Mouse (Mus musculus) ovary, postnatal 36 days (tissue): ENCODE measurements around the gene Tns1.
A peak's percentile ranks its signal among the peaks of the same experiment; 100 is the strongest.

Source experiments
- DNase-seq: peaks from one replicate; pipeline ENCODE4 v3.0.0; 2022; ENCODE audit warnings: low spot score, mixed read lengths

The Tns1 gene

GRCm38 (mm10) chr1:73955259-73955842, 168.9 kb downstream of the Tns1 start:
- DNase-seq: no peak

GRCm38 (mm10) chr1:73954614-73955013, 169.6 kb downstream of the Tns1 start:
- DNase-seq: no peak

- DNase-seq: no peak
Measured at GRCm38 (mm10) chr1:73954015-73954408, 170.2 kb downstream of the Tns1 start.

GRCm38 (mm10) chr1:73953317-73954014, 170.8 kb downstream of the Tns1 start:
- no peak for DNase-seq

- no peak for DNase-seq
Measured at GRCm38 (mm10) chr1:73952598-73952997, 171.7 kb downstream of the Tns1 start.

GRCm38 (mm10) chr1:73951178-73951577, 173.1 kb downstream of the Tns1 start:
- DNase-seq: no peak

- no peak for DNase-seq
Measured at GRCm38 (mm10) chr1:73948757-73949156, 175.5 kb downstream of the Tns1 start.

GRCm38 (mm10) chr1:73947525-73948304, 176.5 kb downstream of the Tns1 start:
- no peak for DNase-seq

GRCm38 (mm10) chr1:73946701-73947100, 177.5 kb downstream of the Tns1 start:
- no peak for DNase-seq

GRCm38 (mm10) chr1:73944393-73944792, 179.9 kb downstream of the Tns1 start:
- no peak for DNase-seq

- peak; percentile 51 for DNase-seq
Measured at GRCm38 (mm10) chr1:73943667-73944289, 180.5 kb downstream of the Tns1 start.

- DNase-seq: no peak
Measured at GRCm38 (mm10) chr1:73943255-73943654, 181.0 kb downstream of the Tns1 start.

GRCm38 (mm10) chr1:73942243-73942642, 182.0 kb downstream of the Tns1 start:
- DNase-seq: no peak

GRCm38 (mm10) chr1:73941697-73942096, 182.6 kb downstream of the Tns1 start:
- no peak for DNase-seq

- no peak for DNase-seq
Measured at GRCm38 (mm10) chr1:73940491-73941204, 183.6 kb downstream of the Tns1 start.

- DNase-seq: no peak
Measured at GRCm38 (mm10) chr1:73938597-73938996, 185.7 kb downstream of the Tns1 start.

- DNase-seq: no peak
Measured at GRCm38 (mm10) chr1:73937805-73938204, 186.4 kb downstream of the Tns1 start.

GRCm38 (mm10) chr1:73936537-73936936, 187.7 kb downstream of the Tns1 start:
- no peak for DNase-seq

GRCm38 (mm10) chr1:73935442-73936080, 188.7 kb downstream of the Tns1 start:
- no peak for DNase-seq

- no peak for DNase-seq
Measured at GRCm38 (mm10) chr1:73933146-73933490, 191.1 kb downstream of the Tns1 start.

- peak; percentile 39 for DNase-seq
Measured at GRCm38 (mm10) chr1:73932421-73933145, 191.7 kb downstream of the Tns1 start.
